Mouse (Mus musculus) limb, embryonic 12.5 days (tissue): ENCODE measurements around the gene Armcx1. TPM values are rescaled to one million over a fixed set of nuclear protein-coding genes. Genes with fewer than 3 reads are reported as not detected.
"Not testable (repeated sequence)": the region's sequence is repeated elsewhere in the genome, so short reads cannot be mapped to it uniquely, and the experiment has no call there.

Source experiments
- ATAC-seq: fragments of 200-750 bp; cut with Nextera tagmentation; 2 replicates; pipeline ENCODE4 v1.8.0; 2017; ENCODE audit warnings: low read depth, moderate TSS enrichment; ENCODE audit not compliant: insufficient number of reproducible peaks, insufficient read depth, low FRiP score, low TSS enrichment
- H3K27ac ChIP-seq: fragments of 300-500 bp; sonication (generic); 2 replicates; pipeline ENCODE4 v1.5.1; 2016; ENCODE audit warnings: mild to moderate bottlenecking, moderate library complexity
- H3K27me3 ChIP-seq: fragments of 300-500 bp; sonication (generic); 2 replicates; pipeline ENCODE4 v1.6.1; 2016; ENCODE audit warnings: mild to moderate bottlenecking, moderate library complexity
- H3K36me3 ChIP-seq: fragments of 300-500 bp; sonication (generic); 2 replicates; pipeline ENCODE4 v1.6.1; 2016; ENCODE audit warnings: mild to moderate bottlenecking, moderate library complexity
- H3K4me1 ChIP-seq: fragments of 300-500 bp; sonication (generic); replicated peaks from 2 replicates; pipeline ENCODE4 v1.6.1; 2016
- H3K4me2 ChIP-seq: fragments of 300-500 bp; sonication (generic); 2 replicates; pipeline ENCODE4 v1.6.1; 2016; ENCODE audit warnings: mild to moderate bottlenecking, moderate library complexity
- H3K4me3 ChIP-seq: fragments of 300-500 bp; sonication (generic); replicated peaks from 2 replicates; pipeline ENCODE4 v1.5.1; 2016; ENCODE audit warnings: mild to moderate bottlenecking
- H3K9ac ChIP-seq: fragments of 300-500 bp; sonication (generic); replicated peaks from 2 replicates; pipeline ENCODE4 v1.6.1; 2016; ENCODE audit warnings: mild to moderate bottlenecking, moderate library complexity
- H3K9me3 ChIP-seq: fragments of 300-500 bp; sonication (generic); 2 replicates; pipeline ENCODE4 v1.6.1; 2016; ENCODE audit warnings: mild to moderate bottlenecking, moderate library complexity
- WGBS: fragments of 180-500 bp; shearing (Covaris S2); methylation state at CpG from one replicate; pipeline ENCODE4 v1.1.7; 2016; 5-methylcytosine and 5-hydroxymethylcytosine counted together
- polyA plus RNA-seq: library from polyadenylated mRNA; unstranded; fragments of >200 nt; fragmentation: Nextera tagmentation; extraction: Ambion mirVana; gene quantifications from 2 replicates; pipeline ENCODE4 v1.2.1, GENCODE M21; 2016

Gene Armcx1
- polyA plus RNA-seq, 1 experiment from 2014 or later: 59.1 TPM

GRCm38 (mm10) chrX:134723762-134724161 is 6.0 kb downstream of the Armcx1 start:
- not testable (repeated sequence) for H3K4me3 ChIP-seq, ATAC-seq, H3K4me1 ChIP-seq, H3K9ac ChIP-seq, H3K9me3 ChIP-seq, H3K4me2 ChIP-seq, H3K27me3 ChIP-seq
- H3K36me3 ChIP-seq: peaks cover 13% of the 10 kb centered on the region; the same call in 1 of the 2 replicates
- WGBS: 65% methylated on average over 1 of the region's 2 CpGs
- H3K27ac ChIP-seq: 0 out of 2 replicates have a peak overlapping the region, but pooled peaks have one; percentile 35

GRCm38 (mm10) chrX:134729778-134730177 is 12.0 kb downstream of the Armcx1 start:
- no peak overlapping the region for H3K27ac ChIP-seq
- H3K27me3 ChIP-seq: peaks cover 16% of the 10 kb centered on the region
- 52% methylated on average over 4 of the region's 4 CpGs for WGBS
- ATAC-seq: no peak
- no peak overlapping the region for H3K4me2 ChIP-seq
- H3K4me3 ChIP-seq: no peak overlapping the region
- H3K36me3 ChIP-seq: no peaks in the 10 kb centered on the region
- H3K9me3 ChIP-seq: no peaks in the 10 kb centered on the region
- no peak overlapping the region for H3K9ac ChIP-seq
- no peaks in the 10 kb centered on the region for H3K4me1 ChIP-seq

DNA sequence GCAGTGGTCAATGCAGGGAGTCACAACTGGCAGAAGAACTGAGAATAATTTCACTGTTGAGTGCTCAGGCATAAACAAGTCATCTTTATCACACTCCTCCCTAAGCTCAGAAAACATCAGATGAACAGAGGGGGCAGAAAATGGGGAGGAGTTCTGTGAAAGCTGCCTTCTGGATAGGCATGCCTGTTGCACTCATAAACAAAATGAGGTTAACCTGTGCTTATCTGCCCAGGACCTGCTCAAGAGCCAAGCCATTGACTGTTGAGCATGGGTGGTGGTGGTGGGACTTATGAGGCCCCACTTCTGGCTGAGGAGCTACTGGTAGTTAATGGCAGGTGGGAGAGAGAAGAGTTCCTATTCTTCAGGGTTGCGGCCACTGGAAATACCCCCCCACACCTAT is 20.0 kb downstream of the Armcx1 start:
- no peak overlapping the region for H3K9ac ChIP-seq
- ATAC-seq: no peak
- H3K4me2 ChIP-seq: no peak overlapping the region
- H3K4me3 ChIP-seq: no peak overlapping the region
- no peaks in the 10 kb centered on the region for H3K9me3 ChIP-seq
- 94% methylated on average over 1 of the region's 1 CpGs for WGBS
- peaks cover 35% of the 10 kb centered on the region for H3K27me3 ChIP-seq
- H3K27ac ChIP-seq: no peak overlapping the region
- H3K36me3 ChIP-seq: no peaks in the 10 kb centered on the region
- H3K4me1 ChIP-seq: no peaks in the 10 kb centered on the region

- Histone ChIP-seq H3K27me3 (peaks cover 33% of the 10 kb centered on the region), H3K4me2 (no peak overlapping the region), H3K36me3 (no peaks in the 10 kb centered on the region), H3K4me3 (no peak overlapping the region), H3K9ac (no peak overlapping the region), H3K27ac (no peak overlapping the region), H3K9me3 (no peaks in the 10 kb centered on the region), H3K4me1 (no peaks in the 10 kb centered on the region)
- ATAC-seq: no peak
- 73% methylated on average over 4 of the region's 4 CpGs for WGBS
These were observed 21.4 kb downstream of the Armcx1 start for GRCm38 (mm10) chrX:134739160-134739559.

- no peak overlapping the region for H3K9ac ChIP-seq
- H3K36me3 ChIP-seq: no peaks in the 10 kb centered on the region
- H3K4me2 ChIP-seq: no peak overlapping the region
- ATAC-seq: no peak
- no peaks in the 10 kb centered on the region for H3K4me1 ChIP-seq
- no peak overlapping the region for H3K27ac ChIP-seq
- peaks cover 32% of the 10 kb centered on the region for H3K27me3 ChIP-seq
- no peaks in the 10 kb centered on the region for H3K9me3 ChIP-seq
- no peak overlapping the region for H3K4me3 ChIP-seq
- WGBS: 75% methylated on average over 5 of the region's 5 CpGs
These were observed 24.1 kb downstream of the Armcx1 start for GRCm38 (mm10) chrX:134741862-134742261.

GRCm38 (mm10) chrX:134746459-134746858 is 28.7 kb downstream of the Armcx1 start:
- Histone ChIP-seq H3K36me3 (no peaks in the 10 kb centered on the region), H3K4me2 (no peak overlapping the region), H3K4me1 (no peaks in the 10 kb centered on the region), H3K27ac (no peak overlapping the region), H3K4me3 (no peak overlapping the region), H3K9ac (no peak overlapping the region), H3K9me3 (no peaks in the 10 kb centered on the region), H3K27me3 (peaks cover 47% of the 10 kb centered on the region)
- no peak for ATAC-seq
- 26% methylated on average over 5 of the region's 5 CpGs for WGBS

- 15% methylated on average over 36 of the region's 36 CpGs for WGBS
- peak within 1 kb of the TSS; percentile 56 for H3K4me2 ChIP-seq
These were observed 33.2 kb downstream of the Armcx1 start, which contains the start of gene Armcx6 for GRCm38 (mm10) chrX:134750764-134751592. TSS of gene Armcx6 (minus strand) at chrX:134751417.

DNA sequence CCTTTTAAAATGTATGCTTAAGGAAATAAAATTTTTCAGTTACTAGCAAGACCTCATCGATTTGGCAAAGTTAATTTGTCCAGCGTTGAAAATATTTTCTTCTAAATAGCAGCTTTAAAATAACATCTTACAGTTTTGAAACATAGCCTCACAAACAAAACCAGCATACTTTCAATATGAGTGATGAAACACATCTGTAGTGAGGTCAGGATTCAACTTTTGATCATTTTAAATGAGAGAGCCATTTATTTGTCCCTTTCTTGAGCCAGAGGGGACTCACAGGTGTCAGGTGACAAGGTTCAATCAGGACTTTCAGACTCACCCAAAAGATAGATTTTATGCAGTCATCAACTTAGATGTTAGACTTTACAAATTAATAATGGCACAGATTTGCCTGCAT is 34.1 kb downstream of the Armcx1 start:
- no peaks in the 10 kb centered on the region for H3K36me3 ChIP-seq
- no peaks in the 10 kb centered on the region for H3K9me3 ChIP-seq
- no peak overlapping the region for H3K9ac ChIP-seq
- H3K27ac ChIP-seq: no peak overlapping the region
- no peak overlapping the region for H3K4me3 ChIP-seq
- no peak for ATAC-seq
- 58% methylated on average over 2 of the region's 2 CpGs for WGBS
- H3K4me2 ChIP-seq: no peak overlapping the region
- 0 out of 2 replicates have a peak, but pooled peaks cover 8% of the 10 kb centered on the region for H3K4me1 ChIP-seq
- H3K27me3 ChIP-seq: peaks cover 39% of the 10 kb centered on the region

More at GRCm38 (mm10) chrX:134750764-134751592, 33.2 kb downstream of the Armcx1 start, which contains the start of gene Armcx6:
- peak within 1 kb of the TSS; percentile 60 for H3K9ac ChIP-seq
- peak within 1 kb of the TSS; percentile 91 for H3K27ac ChIP-seq
- H3K4me1 ChIP-seq: 0 out of 2 replicates have a peak, but pooled peaks cover 8% of the 10 kb centered on the region
- H3K9me3 ChIP-seq: no peaks in the 10 kb centered on the region
- ATAC-seq: peak; percentile 92
- peak within 1 kb of the TSS; percentile 51 for H3K4me3 ChIP-seq
- no peaks in the 10 kb centered on the region for H3K36me3 ChIP-seq
- peaks cover 48% of the 10 kb centered on the region for H3K27me3 ChIP-seq

DNA sequence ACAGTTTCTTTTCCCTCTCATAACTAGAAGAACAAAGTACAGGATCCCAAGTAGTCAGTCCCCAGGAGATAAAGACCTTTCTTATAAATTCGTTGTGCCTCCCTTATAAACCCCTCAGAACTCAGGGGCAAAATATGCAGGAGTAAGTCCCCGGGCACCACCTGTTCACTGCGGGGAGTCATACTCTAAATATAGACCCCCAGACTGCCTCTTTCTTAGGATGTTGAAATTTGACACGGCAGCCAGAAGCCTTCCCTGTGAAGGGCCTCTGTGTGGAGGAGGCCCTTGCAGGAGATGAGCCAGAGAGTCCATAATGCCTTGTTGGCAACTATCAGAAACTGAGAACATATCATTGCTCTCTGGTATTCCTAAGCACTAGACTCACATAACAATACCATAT is 34.8 kb downstream of the Armcx1 start:
- WGBS: 26% methylated on average over 4 of the region's 4 CpGs
- no peak overlapping the region for H3K9ac ChIP-seq
- no peaks in the 10 kb centered on the region for H3K36me3 ChIP-seq
- no peak overlapping the region for H3K27ac ChIP-seq
- no peak overlapping the region for H3K4me3 ChIP-seq
- no peak overlapping the region for H3K4me2 ChIP-seq
- peaks cover 40% of the 10 kb centered on the region for H3K27me3 ChIP-seq
- ATAC-seq: no peak
- peaks cover 9% of the 10 kb centered on the region; the same call in 1 of the 2 replicates for H3K4me1 ChIP-seq
- H3K9me3 ChIP-seq: no peaks in the 10 kb centered on the region

GRCm38 (mm10) chrX:134756434-134757292 is 38.9 kb downstream of the Armcx1 start, which contains the start of gene Armcx3:
TSS of gene Armcx3 (plus strand) at chrX:134756595.
- H3K27ac ChIP-seq: peak within 1 kb of the TSS; percentile 57
- peaks cover 15% of the 10 kb centered on the region for H3K4me1 ChIP-seq
- H3K9ac ChIP-seq: peak within 1 kb of the TSS; percentile 69
- H3K36me3 ChIP-seq: no peaks in the 10 kb centered on the region
- WGBS: 20% methylated on average over 46 of the region's 46 CpGs
- no peaks in the 10 kb centered on the region for H3K9me3 ChIP-seq
- peaks cover 23% of the 10 kb centered on the region for H3K27me3 ChIP-seq
- H3K4me2 ChIP-seq: peak within 1 kb of the TSS; percentile 54
- peak; percentile 81 for ATAC-seq
- peak within 1 kb of the TSS; percentile 54 for H3K4me3 ChIP-seq
